Mouse (Mus musculus) embryo, embryonic 11.5 days (tissue): ENCODE data around the gene Kat2b.
"Not testable (repeated sequence)": the region's sequence is repeated elsewhere in the genome, so short reads cannot be mapped to it uniquely, and the experiment has no call there.

Source experiments
- DNase-seq: peaks from one replicate; pipeline ENCODE4 v3.0.0-alpha.2; 2012; ENCODE audit warnings: low read depth, low spot score

Kat2b gene

DNA sequence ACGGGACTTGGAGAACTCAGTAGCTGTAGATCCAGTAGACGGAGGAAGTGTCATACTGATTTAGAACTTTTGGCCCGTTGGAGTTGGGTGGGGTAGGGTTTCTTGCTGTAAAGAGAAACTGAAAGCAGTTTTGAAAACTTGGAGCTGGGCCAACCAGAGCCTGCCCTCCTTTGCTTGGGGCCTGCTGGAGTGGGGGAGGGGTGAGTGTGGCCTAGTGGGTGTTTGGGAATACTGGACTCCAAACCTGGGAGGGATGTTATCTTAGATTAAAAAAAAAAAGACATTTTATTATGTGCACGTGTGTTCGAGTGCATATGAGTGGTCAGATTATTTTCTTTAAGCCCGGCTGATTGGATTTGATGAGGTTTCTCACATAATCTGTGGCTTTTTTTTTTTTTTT, 3.2 kb downstream of the Kat2b start:
- peak; percentile 26 for DNase-seq

- DNase-seq, result no peak
Measured at GRCm38 (mm10) chr17:53570361-53570875, 3.8 kb downstream of the Kat2b start.

DNA sequence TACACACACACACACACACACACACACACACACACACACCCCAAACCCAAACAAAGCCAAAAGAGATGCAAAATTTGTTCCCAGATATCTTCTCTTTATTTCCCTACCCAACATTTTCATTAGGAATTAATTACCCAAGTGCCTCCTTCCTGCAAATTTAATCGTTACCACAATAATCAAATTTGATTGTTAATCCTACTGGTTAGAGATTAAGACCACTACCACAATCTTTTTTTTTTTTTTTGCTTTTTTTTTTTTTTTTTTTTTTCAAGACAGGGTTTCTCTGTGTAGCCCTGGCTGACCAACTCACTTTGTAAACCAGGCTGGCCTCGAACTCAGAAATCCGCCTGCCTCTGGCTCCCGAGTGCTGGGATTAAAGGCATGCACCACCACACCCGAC, 4.3 kb downstream of the Kat2b start:
- DNase-seq, result not testable (repeated sequence)

GRCm38 (mm10) chr17:53573019-53573556, 6.4 kb downstream of the Kat2b start:
- DNase-seq, result no peak

DNA sequence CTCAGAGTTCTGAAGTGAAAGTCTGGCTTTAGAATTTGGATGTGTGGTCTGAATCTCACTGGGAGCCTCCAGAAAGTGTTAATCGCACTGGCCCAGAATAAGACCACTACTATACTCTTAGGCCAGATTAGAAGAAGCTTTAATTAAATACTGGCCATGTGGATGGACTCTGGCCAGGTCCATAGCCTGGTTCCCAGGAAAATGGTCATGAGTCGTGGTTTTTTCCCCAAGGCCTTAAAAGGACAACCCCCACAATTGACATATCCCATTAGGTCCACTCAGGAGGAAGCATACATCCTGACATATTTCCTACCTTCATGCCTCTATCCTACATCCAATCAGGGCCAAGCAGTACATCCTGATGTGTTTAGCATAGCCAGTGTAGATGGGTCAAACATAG, 10.5 kb downstream of the Kat2b start:
- no peak for DNase-seq

DNA sequence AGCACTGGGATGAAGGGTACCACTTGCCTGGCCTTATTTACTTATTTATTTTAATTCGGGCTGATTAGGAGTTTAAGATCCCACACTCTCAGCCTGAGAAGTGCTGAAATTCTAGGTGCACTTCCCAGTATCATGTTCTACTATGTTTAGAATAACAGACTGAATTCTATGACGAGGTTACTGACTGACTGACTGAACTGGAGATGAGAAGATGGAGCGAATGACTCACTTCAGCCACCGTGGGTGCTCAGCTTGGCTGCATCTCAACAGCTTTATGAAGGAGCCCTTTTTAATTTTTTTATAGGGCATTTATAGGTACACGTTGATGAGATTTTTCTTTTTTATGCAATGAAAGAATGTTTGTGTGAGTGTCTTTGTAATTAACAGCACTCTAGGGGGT, 11.1 kb downstream of the Kat2b start:
- no peak for DNase-seq

GRCm38 (mm10) chr17:53578249-53578648, 11.6 kb downstream of the Kat2b start:
- DNase-seq, result no peak

DNA sequence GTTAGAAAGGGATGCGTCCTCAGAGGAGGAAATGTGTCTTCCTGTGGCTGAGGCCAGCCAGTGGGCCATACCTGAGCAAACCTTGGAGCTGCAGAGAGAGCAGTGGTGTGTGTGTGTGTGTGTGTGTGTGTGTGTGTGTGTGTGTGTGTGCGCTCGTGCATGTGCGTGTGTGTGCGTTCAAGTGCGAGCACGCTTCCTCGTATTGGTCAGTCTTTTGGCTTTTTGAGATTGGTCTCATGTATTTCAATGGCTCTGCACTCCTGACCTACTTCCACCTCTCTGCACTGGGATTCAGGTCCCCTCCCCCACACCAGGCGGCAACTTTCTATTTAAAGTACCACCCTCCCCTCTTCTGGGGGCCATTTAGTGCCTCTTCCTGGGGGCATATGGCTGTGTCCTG, 12.1 kb downstream of the Kat2b start:
- no peak for DNase-seq

DNA sequence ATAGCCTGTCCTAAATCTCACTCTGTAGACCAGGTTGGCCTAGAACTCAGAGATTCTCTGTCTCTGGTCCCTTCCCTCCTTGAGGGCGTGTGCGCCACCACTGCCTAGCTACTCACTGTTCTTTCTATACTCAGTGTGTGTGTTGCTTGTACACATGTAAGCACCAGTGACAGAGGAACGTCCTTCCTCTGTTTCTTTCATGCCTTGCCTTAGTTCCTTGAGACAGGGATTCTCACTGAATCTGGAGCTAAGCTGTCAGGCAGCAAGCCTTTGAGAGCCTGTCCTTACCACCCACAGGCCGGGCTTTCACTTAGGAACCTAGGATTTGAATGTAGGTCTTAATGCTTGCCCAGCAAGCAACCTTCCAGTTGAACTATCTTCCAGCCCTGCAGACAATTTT, 13.0 kb downstream of the Kat2b start:
- no peak for DNase-seq

- DNase-seq, result no peak
Measured at GRCm38 (mm10) chr17:53580237-53580636, 13.6 kb downstream of the Kat2b start.

DNA sequence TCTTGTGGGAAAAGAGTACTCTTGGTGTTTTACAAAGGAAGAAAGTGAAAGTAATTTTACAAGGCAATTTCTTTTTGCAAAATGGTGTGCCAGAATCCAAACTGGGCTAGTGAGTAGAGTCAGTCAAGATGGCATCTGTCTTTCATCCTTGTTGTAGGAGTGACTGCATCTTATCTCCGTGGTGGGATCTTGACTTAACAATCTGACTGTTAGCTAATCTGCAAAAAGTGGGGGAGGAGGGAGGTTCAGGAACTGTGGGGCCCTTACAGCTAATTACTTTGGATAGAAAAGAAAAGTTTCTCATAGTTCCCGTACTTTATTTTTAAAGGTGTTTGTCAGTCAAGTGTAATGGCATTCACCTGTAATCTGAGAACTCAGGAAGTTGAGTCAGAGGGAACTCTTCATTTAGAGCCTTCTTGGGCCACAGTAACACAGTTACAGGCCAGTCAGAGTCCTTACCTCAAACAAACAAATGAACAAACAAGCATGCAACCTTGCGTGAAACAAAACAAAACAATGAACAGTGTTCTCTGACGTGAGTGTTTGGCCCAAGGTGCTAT, 15.4 kb downstream of the Kat2b start:
- no peak for DNase-seq

DNA sequence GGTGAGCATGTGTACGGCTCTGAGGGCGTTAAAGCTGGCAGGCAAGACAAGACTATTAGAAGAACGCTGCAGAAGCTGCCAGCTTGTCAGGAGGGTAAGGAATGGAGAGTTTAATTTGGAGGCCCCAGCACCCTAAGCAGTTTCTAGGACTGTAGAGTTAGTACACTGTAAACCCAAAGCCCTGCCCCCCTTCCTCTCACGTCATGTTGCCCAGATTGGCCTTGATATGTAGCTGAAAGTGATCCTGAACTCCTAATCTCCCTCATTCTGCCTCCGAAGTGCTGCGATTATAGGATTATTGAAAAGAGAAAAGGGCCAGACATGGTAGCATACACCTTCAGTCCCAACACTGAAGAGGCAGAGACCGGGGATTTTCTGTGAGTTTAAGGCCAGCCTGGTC, 16.1 kb downstream of the Kat2b start:
- DNase-seq, result no peak

DNA sequence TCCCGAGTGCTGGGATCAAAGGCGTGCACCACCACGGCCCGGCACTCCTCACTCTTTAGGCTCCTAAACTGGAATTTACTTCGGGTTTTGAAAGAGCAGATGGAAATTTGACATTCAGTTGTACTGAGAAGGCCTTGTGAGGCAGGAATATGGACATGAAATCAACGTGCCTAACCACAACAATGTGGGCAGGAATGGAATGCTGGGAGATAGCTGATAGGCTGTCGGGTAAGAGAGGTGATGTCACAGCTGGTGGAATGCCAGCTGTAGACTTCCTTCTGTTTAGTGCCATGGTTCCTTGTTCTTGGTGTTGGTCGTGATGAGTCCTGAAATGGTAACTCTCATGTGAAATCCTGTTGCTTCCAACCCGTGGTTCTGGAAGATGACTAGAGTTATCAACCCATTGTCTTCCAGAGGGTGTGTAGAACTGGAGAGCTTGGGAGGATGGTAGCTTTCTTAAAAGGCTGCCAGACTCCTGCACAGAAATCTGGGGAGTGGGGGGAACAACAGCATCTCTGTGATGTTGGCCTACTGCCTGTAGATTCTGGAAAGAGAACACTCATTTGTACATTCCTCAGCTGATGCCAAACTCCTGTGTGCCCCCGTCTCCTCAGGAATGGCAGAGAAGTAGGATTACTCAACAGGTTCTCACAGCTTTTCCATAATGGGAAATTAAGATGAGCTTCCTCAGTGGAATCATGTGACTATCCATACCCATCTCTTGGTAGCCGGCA, 17.4 kb downstream of the Kat2b start:
- DNase-seq, result no peak

- DNase-seq, result no peak
Measured at GRCm38 (mm10) chr17:53587074-53587851, 20.6 kb downstream of the Kat2b start.

- DNase-seq, result no peak
Measured at GRCm38 (mm10) chr17:53588097-53588855, 21.6 kb downstream of the Kat2b start.

- DNase-seq, result no peak
Measured at GRCm38 (mm10) chr17:53590110-53590509, 23.4 kb downstream of the Kat2b start.

- DNase-seq, result no peak
Measured at GRCm38 (mm10) chr17:53591910-53592309, 25.2 kb downstream of the Kat2b start.

DNA sequence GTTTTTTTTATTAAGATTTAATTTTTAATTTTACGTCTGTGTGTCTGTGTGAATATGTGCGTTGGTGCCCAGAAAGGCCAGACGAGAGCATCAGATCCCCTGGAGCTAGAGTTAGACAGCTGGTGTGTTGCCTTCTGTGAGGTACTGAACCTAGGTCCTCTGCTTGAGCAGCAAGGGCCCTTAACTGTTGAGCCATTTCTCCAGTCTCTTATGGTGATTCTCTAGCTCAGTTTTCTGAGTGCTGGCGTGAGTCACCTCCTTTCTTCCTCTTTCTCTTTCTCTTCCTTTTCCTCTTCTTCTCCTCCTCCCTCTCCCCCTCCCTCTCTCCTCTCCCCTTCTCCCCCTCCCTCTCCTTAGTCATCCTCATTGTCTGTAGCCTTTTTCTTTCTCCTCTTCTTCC, 27.9 kb downstream of the Kat2b start:
- DNase-seq, result no peak

GRCm38 (mm10) chr17:53595527-53595926, 28.9 kb downstream of the Kat2b start:
- no peak for DNase-seq

DNA sequence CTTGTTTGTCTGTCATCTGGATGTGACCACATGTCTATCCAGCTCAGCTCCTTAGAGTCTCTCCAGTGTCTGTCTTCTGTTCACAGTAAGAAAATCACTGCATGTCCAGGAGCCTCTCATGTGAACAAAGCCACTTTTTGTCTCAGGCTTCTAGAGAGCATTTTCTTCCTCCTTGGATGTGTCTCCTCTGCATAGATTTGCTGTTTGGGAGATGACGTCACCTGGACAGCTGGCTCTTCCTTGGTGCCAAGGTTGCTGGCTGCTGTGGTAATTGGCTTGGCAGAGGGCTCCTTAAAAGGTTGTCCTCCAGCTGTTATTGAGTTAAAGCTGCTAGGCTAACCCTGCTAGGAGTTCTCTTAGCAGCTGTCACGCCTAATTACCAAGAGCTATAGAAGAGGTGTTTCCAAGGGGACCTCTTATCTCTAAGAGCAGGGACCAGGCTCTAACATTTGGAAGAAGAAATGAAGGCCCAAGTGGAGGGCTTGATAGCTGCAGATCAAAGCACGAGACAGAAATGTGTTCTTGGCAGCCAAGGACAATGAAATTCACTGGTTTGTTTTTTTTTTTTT, 29.7 kb downstream of the Kat2b start:
- no peak for DNase-seq
